Mouse (Mus musculus) stomach, embryonic 16.5 days (tissue): ENCODE measurements at regions not wholly inside any gene's neighbourhood (a gene's known extent, or its start where the extent isn't known, plus 50 kb on each side); places are given as distances from the start of the nearest gene placed in this dataset.
A peak's percentile ranks its signal among the peaks of the same experiment; 100 is the strongest.

Experiments used
- ATAC-seq: fragments of 200-750 bp; cut with Nextera tagmentation; 2 replicates; pipeline ENCODE4 v1.8.0; 2017; ENCODE audit warnings: moderate number of reproducible peaks, moderate TSS enrichment; ENCODE audit not compliant: insufficient read depth, low FRiP score
- H3K27ac ChIP-seq: fragments of 300-500 bp; sonication (generic); 2 replicates; pipeline ENCODE4 v1.5.1; 2014; ENCODE audit warnings: low read length
- H3K27me3 ChIP-seq: fragments of 300-500 bp; sonication (generic); 2 replicates; pipeline ENCODE4 v1.6.1; 2014; ENCODE audit warnings: low read length, control low read depth, mixed read lengths; ENCODE audit not compliant: control insufficient read depth, insufficient read depth
- H3K36me3 ChIP-seq: fragments of 300-500 bp; sonication (generic); 2 replicates; pipeline ENCODE4 v1.6.1; 2014; ENCODE audit warnings: low read length; ENCODE audit not compliant: control insufficient read depth, insufficient read depth
- H3K4me1 ChIP-seq: fragments of 300-500 bp; sonication (generic); 2 replicates; pipeline ENCODE4 v1.6.1; 2014; ENCODE audit warnings: low read length, control low read depth, mixed read lengths; ENCODE audit not compliant: control insufficient read depth, insufficient read depth
- H3K4me2 ChIP-seq: fragments of 300-500 bp; sonication (generic); 2 replicates; pipeline ENCODE4 v1.6.1; 2014; ENCODE audit warnings: low read depth, low read length, mixed read lengths
- H3K4me3 ChIP-seq: fragments of 300-500 bp; sonication (generic); replicated peaks from 2 replicates; pipeline ENCODE4 v1.5.1; 2014; ENCODE audit warnings: mild to moderate bottlenecking, low read length
- H3K9ac ChIP-seq: fragments of 300-500 bp; sonication (generic); 2 replicates; pipeline ENCODE4 v1.6.1; 2014; ENCODE audit warnings: low read length
- H3K9me3 ChIP-seq: fragments of 300-500 bp; sonication (generic); replicated peaks from 2 replicates; pipeline ENCODE4 v1.6.1; 2016; ENCODE audit warnings: low read length, control low read depth; ENCODE audit not compliant: control insufficient read depth
- WGBS: fragments of 180-500 bp; shearing (Covaris S2); extraction: QIAGEN DNeasy Blood & Tissue Kit; methylation state at CpG from one replicate; pipeline ENCODE4 v1.1.7; 2014; 5-methylcytosine and 5-hydroxymethylcytosine counted together

GRCm38 (mm10) chr14:99624380-99625327 lies 326.2 kb downstream of the Klf5 start:
- 57% methylated on average over 10 of the region's 10 CpGs for WGBS
- H3K27ac ChIP-seq, result peak overlapping the region; percentile 67
- ATAC-seq, result peak; percentile 72
- no peaks in the 10 kb centered on the region for H3K27me3 ChIP-seq
- no peak overlapping the region for H3K4me2 ChIP-seq
- no peaks in the 10 kb centered on the region for H3K36me3 ChIP-seq
- H3K9ac ChIP-seq, result no peak overlapping the region
- no peak overlapping the region for H3K4me3 ChIP-seq
- H3K4me1 ChIP-seq, result peaks cover 10% of the 10 kb centered on the region; the same call in 1 of the 2 replicates
- H3K9me3 ChIP-seq, result no peaks in the 10 kb centered on the region

- no peaks in the 10 kb centered on the region for H3K9me3 ChIP-seq
- no peak overlapping the region for H3K27ac ChIP-seq
- no peak overlapping the region for H3K4me3 ChIP-seq
- WGBS, result 86% methylated on average over 1 of the region's 1 CpGs
- no peak overlapping the region for H3K9ac ChIP-seq
- H3K27me3 ChIP-seq, result no peaks in the 10 kb centered on the region
- H3K36me3 ChIP-seq, result no peaks in the 10 kb centered on the region
- H3K4me2 ChIP-seq, result no peak overlapping the region
- no peak for ATAC-seq
- H3K4me1 ChIP-seq, result peaks cover 10% of the 10 kb centered on the region; the same call in 1 of the 2 replicates
These were observed 329.1 kb downstream of the Klf5 start for GRCm38 (mm10) chr14:99627615-99628014.

- WGBS, result 24% methylated on average over 10 of the region's 10 CpGs
- peak overlapping the region; percentile 71 for H3K27ac ChIP-seq
- H3K4me2 ChIP-seq, result no peak overlapping the region
- H3K9me3 ChIP-seq, result no peaks in the 10 kb centered on the region
- ATAC-seq, result peak; percentile 71
- no peaks in the 10 kb centered on the region for H3K36me3 ChIP-seq
- H3K27me3 ChIP-seq, result no peaks in the 10 kb centered on the region
- H3K4me1 ChIP-seq, result peaks cover 2% of the 10 kb centered on the region; the same call in 1 of the 2 replicates
- H3K4me3 ChIP-seq, result no peak overlapping the region
- H3K9ac ChIP-seq, result no peak overlapping the region
These were observed 332.6 kb downstream of the Klf5 start for GRCm38 (mm10) chr14:99631092-99631491.

- Histone ChIP-seq H3K4me1 (no peaks in the 10 kb centered on the region), H3K27ac (peak overlapping the region; percentile 76), H3K4me2 (no peak overlapping the region), H3K27me3 (no peaks in the 10 kb centered on the region), H3K36me3 (no peaks in the 10 kb centered on the region), H3K9me3 (no peaks in the 10 kb centered on the region), H3K9ac (no peak overlapping the region), H3K4me3 (no peak overlapping the region)
- ATAC-seq, result 0 out of 2 replicates have a peak, but pooled peaks have one; percentile 38
- WGBS, result 32% methylated on average over 4 of the region's 4 CpGs
These were observed 334.0 kb downstream of the Klf5 start for GRCm38 (mm10) chr14:99632444-99632843.

- H3K4me1 ChIP-seq, result no peaks in the 10 kb centered on the region
- WGBS, result 88% methylated on average over 4 of the region's 4 CpGs
- H3K9me3 ChIP-seq, result no peaks in the 10 kb centered on the region
- no peak for ATAC-seq
- no peak overlapping the region for H3K27ac ChIP-seq
- no peaks in the 10 kb centered on the region for H3K36me3 ChIP-seq
- no peaks in the 10 kb centered on the region for H3K27me3 ChIP-seq
- no peak overlapping the region for H3K4me2 ChIP-seq
- H3K4me3 ChIP-seq, result no peak overlapping the region
- H3K9ac ChIP-seq, result no peak overlapping the region
These were observed 337.2 kb downstream of the Klf5 start for GRCm38 (mm10) chr14:99635556-99636150.

GRCm38 (mm10) chr14:99641475-99642453 lies 343.3 kb downstream of the Klf5 start:
- Histone ChIP-seq H3K4me1 (no peaks in the 10 kb centered on the region), H3K36me3 (no peaks in the 10 kb centered on the region), H3K4me3 (no peak overlapping the region), H3K27me3 (no peaks in the 10 kb centered on the region), H3K4me2 (no peak overlapping the region), H3K9me3 (no peaks in the 10 kb centered on the region), H3K9ac (no peak overlapping the region), H3K27ac (no peak overlapping the region)
- WGBS, result 73% methylated on average over 15 of the region's 15 CpGs
- no peak for ATAC-seq

- WGBS, result 54% methylated on average over 3 of the region's 3 CpGs
- Histone ChIP-seq H3K27ac (peak overlapping the region; percentile 53; the same call in 1 of the 2 replicates), H3K9me3 (no peaks in the 10 kb centered on the region), H3K36me3 (no peaks in the 10 kb centered on the region), H3K4me1 (no peaks in the 10 kb centered on the region), H3K27me3 (no peaks in the 10 kb centered on the region), H3K9ac (no peak overlapping the region), H3K4me3 (no peak overlapping the region), H3K4me2 (no peak overlapping the region)
- ATAC-seq, result peak; percentile 83
These were observed 347.8 kb downstream of the Klf5 start for GRCm38 (mm10) chr14:99646323-99646722.

GRCm38 (mm10) chr14:99674399-99674798 lies 375.9 kb downstream of the Klf5 start:
- Histone ChIP-seq H3K27me3 (no peaks in the 10 kb centered on the region), H3K4me3 (no peak overlapping the region), H3K4me2 (no peak overlapping the region), H3K9me3 (no peaks in the 10 kb centered on the region), H3K27ac (no peak overlapping the region), H3K4me1 (no peaks in the 10 kb centered on the region), H3K9ac (no peak overlapping the region), H3K36me3 (no peaks in the 10 kb centered on the region)
- ATAC-seq, result no peak
- WGBS, result 62% methylated on average over 3 of the region's 3 CpGs
